Mouse (Mus musculus) liver, adult (tissue): ENCODE measurements around the gene Rcl1.

Source experiments
- GATA4 ChIP-seq: IDR thresholded peaks from 2 replicates; pipeline ENCODE4 v1.6.1; 2014; ENCODE audit warnings: mild to moderate bottlenecking, low read length; ENCODE audit not compliant: insufficient replicate concordance

Gene Rcl1

DNA sequence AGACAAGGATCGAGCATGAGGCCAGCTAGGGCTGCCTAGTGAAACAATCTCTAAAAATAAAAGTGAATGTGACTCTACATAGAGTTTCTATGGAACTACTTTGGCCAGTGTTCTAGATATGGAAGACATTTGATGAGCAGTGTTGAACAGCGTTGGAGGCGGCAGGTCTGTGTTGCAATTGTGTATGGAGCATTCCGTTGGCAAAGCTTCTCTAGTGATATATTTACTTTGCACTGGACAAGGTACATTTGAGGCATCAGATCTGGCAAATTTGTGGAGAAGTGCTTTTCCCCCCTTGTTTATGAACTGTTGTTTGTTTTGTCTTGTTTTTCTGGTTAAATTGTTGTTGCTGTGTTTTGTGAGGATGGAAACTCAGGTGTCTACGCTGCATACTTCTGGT lies 28.4 kb downstream of the Rcl1 start:
- TF ChIP-seq GATA4, result no peak

DNA sequence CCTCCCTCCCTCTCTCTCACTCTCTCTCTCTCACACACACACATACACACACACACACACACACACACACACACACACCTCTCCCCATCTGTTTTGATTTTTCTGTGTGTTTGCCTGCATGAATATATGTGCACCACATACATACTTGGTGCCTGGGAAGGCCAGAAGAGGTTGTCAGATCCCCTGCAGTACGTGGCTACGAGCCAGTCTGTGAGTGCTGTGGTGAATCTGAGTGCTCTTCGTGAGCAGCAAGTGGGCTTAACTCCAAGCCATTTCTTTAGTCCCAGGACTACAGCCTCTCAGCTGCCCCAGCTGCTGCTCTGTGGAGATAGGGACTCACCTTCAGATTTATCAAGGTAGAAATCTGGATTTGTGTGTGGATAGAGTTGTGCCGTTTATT lies 30.0 kb downstream of the Rcl1 start:
- no peak for TF ChIP-seq GATA4

DNA sequence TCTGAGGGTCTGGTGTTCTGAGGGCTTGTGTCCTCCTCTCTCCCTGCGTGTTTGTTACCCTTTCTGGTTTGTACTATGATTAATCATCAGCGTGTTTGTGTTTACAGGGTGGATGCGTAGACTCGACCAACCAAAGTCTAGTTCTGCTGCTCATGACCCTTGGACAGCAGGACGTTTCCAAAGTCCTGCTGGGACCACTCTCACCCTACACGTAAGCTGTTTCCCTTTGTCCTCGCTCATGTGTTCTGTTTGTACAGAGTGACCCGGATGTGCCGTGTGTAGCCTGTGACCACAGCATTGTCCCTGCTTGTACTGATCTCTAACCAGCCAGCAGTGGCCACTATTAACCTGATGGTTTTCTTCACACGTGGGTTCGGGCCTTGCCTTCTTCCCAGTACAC lies 33.1 kb downstream of the Rcl1 start:
- no peak for TF ChIP-seq GATA4

DNA sequence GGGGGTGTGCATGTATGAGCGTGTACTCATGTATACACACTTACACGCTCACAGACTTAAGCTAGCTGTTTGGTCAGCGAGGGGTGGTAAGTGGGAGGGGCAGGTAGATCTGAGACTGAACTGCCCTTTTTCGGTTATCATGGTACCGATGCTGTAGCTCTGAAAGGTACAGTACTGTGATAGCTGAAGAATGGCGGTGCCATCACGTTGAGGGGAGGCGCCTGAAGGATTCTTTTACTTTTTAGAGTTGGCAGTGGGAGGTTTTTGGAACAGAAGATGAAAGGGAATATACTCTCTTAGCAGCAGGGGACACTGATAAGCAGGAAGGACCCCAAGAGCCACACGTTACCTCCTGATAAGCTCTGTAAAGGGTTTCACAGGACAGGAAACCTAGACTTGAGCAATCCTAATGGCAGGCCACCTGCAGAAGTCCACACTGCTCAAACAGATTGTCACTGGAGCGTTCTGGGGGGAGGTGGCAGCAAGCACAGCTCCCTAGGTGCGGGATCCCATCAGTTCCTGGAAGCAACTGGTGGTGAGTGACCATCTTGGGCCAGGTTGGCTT lies 34.1 kb downstream of the Rcl1 start:
- TF ChIP-seq GATA4, result no peak

GRCm38 (mm10) chr19:29138546-29139270 lies 37.5 kb downstream of the Rcl1 start:
- no peak for TF ChIP-seq GATA4

DNA sequence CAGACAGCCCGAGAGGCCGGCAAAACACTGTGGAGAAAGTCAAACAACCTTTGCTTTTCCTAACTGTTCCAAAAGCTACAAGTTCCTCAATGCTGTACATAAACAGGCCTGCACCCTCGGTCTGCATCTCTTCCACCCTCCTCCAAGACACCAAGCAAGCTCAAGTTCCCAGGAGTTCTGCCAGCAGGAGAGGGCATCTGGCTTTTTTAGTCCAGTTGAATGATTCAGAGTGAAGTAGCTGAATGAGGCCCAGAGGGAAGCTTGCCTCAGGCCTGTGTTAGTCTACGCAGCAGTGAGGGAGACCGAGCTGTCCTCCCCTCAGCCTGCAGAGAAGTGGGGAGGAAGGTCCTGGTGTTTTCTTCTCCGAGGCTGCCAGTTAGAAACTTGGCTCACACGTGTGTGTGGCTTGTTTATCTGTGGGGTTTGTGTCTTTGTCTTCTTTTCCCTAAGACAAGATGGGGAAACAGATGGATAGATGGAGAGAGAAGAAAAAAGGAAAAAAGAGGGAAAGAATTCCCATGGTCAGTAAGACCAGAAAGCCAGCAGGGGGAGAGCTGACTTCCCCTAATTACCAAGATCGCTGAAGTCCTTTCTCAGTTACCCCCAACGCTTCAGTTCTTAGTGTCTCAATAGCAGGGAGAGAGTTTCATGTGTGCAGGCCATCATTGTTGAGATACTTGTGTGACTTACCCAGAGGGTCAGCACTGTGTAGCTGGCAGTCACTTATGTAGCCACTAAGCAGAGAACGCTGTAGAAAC lies 38.7 kb downstream of the Rcl1 start:
- TF ChIP-seq GATA4, result no peak

- no peak for TF ChIP-seq GATA4
Observed at GRCm38 (mm10) chr19:29140933-29141332, 39.8 kb downstream of the Rcl1 start.

- TF ChIP-seq GATA4, result no peak
Observed at GRCm38 (mm10) chr19:29142307-29142706, 41.1 kb downstream of the Rcl1 start.

GRCm38 (mm10) chr19:29145421-29145820 lies 44.2 kb downstream of the Rcl1 start:
- TF ChIP-seq GATA4, result no peak

- no peak for TF ChIP-seq GATA4
Observed at GRCm38 (mm10) chr19:29146820-29147219, 45.6 kb downstream of the Rcl1 start.

- no peak for TF ChIP-seq GATA4
Observed at GRCm38 (mm10) chr19:29149583-29149982, 48.4 kb downstream of the Rcl1 start.

DNA sequence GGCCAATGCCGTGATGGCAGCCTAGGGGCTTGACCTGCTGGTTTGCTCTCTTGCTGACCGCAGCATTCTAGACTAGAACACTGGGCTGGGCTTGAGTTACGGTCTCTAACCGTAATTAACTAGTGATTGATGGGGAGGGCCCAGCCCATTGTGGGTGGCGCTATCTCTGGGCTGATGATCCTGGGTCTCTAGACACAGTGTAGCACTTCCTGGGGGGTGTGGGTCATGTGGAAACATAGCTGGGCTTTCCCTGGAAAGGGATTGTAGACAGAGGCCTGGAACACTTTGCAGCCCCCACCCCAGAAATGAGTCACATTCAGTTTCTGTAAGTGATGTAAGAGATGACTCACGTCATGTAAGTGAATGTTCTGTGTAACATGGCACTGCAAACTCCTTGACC lies 48.9 kb downstream of the Rcl1 start:
- TF ChIP-seq GATA4, result no peak

DNA sequence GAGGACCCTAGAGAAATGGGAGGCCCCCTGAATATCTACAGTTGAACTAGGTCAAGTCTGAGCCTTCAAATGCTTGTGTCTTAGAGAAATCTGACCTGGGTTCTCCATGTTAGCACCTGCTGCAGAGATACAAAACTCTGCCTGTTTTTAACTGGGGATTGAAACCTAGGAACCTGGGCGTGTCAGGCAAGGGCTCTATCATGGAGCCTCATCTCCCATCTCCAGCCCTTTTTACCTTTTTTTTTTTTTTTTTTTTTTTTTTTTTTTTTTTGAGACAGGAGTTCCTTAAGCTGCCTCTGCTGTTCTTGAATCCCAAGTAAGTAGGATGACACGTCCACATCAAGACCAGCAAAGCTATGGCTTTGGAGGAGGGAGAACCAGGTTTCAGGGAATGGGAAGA lies 50.3 kb downstream of the Rcl1 start:
- no peak for TF ChIP-seq GATA4

GRCm38 (mm10) chr19:29155552-29155951 lies 54.4 kb downstream of the Rcl1 start:
- no peak for TF ChIP-seq GATA4

DNA sequence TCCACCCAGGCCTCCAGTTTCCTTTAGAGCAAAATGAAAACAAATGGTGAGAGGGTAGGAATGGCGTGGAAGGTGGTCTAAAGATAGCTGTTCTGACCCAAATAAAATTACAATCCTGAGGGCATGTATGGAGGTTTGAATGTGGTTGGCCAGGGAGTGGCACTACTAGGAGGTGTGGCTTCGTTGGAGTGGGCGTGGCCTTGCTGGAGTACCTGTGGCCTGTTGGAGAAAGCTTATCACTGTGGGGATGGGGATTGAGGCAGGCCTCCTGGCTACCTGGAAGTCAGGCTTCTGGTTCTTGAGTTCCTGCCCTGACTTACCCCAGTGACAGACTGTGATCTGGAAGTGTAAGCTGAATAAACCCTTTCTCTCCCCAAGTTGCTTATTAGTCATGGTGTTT lies 55.2 kb downstream of the Rcl1 start:
- TF ChIP-seq GATA4, result no peak
